Mouse (Mus musculus) kidney, adult 9 months (tissue): ENCODE measurements around the gene Hist3h2ba.

Source experiments
- DNase-seq: peaks from one replicate; pipeline ENCODE4 v3.0.0; 2022

Hist3h2ba gene

DNA sequence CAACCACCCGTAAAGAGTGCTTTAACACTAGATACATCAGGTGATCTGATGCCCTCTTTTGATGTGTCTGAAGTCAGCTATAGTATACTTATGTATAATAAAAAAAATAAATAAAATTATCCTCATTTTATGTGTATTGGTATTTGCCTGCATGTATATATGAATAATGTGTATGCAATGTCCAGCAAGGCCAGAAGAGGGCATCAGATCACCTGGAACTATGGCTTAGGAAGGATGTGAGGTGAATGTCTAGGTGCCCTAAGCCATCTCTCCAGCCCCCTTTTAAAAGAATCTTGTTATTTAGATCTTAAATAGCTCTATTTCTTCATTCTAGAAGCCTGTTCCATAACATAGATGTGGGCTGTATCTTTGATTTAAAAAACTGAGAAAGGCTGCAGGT, 18.6 kb downstream of the Hist3h2ba start:
- peak; percentile 68 for DNase-seq

DNA sequence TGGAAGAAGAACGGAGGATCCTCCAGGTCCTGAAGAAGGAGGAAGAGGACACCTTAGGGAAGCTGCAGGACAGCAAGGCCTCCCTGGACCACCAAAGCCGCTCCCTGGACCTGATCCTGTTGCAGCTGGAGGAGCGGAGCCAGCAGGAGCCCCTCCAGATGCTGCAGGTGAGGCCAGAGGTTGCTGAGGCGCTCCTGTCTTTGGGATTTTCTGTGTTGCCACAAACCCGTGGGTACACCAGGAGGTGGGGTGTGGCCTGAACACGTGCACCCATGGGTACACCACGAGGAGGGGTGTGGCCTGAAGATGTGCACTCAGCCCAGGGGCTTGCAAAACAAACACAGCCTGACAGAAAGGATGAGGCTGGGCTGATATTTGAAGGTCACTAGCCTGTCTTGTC, 19.8 kb downstream of the Hist3h2ba start:
- no peak for DNase-seq

DNA sequence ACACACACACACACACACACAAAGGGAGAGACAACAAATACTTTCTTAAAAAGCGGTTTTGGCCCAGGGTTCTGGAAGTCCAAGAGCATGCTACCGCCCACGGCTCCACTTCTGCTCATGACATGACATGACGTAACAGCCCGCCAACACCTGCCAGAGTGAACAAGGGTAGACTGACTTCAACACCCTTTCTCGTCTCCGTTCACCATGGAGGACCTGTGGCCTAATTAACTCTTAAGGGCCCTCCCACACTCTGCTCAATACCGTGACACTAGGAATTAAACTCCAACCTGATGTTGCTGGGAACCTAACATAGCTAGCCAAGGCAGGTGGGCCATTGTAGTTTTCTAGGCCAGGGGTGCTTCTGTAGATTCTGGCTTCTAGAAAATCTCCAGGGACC, 20.3 kb downstream of the Hist3h2ba start:
- peak; percentile 62 for DNase-seq

DNA sequence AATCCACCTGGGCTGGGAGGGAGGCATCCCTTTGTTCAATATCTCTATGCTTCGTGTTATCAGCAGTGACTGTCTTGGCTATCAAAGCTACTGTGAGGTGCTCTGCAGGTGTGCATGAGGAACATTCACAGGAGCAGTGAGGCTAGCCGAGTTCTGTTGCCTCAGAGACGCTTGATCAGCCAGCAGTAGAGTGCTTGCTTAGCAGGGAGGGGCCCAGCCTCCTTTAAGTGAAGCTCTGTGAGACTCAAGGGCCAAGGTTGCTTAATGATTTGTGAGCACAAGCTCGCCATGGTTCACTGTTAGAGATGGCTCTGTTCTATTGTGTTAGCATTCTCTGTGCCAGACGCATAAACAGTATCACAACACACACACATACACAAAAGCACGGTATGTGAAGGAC, 20.9 kb downstream of the Hist3h2ba start:
- DNase-seq: peak; percentile 82

DNA sequence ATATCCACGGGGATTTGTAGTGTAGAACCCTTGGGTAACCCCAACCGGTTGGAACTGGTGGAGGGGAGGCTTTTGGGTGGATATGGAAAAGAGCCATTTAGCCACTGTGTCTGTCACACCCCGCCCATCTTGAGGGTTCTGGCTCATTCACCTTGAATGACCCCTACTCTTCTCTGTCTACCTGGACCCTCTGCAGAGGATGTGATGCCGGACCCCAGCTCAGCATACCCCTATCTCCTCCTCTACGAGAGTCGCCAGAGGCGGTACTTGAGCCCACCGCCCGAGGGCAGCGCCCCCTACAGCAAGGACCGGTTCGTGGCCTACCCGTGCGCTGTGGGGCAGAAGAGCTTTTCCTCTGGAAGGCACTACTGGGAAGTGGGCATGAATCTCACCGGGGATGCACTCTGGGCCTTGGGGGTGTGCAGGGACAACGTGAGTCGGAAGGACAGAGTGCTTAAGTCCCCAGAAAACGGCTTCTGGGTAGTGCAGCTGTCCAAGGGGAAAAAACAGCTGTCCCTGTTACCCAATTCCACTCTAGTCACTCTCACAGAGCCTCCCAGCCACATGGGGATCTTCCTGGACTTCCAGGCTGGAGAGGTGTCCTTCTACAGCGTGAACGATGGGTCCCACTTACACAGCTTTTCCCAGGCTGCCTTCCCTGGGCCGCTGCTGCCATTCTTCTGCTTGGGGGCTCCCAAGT, 22.3 kb downstream of the Hist3h2ba start:
- no peak for DNase-seq

DNA sequence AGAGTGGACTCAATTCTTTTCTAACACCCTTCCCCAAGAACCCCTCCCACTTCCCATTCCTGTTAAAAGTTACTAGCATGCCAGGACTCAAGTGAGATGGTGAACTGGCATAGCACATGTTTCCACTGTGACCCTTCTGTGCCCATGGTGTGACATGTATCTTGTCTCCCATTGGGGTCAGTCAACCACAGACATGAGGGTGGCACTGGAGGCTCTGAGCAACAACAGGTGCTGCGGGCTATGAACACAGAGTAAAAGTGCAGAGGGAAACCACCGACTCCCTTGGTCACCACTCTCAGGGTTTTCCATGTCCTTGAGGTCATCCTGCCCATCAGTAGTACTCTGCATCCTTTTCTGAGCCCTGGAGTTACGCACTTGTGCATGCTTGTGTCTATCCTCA, 23.1 kb downstream of the Hist3h2ba start:
- no peak for DNase-seq

DNA sequence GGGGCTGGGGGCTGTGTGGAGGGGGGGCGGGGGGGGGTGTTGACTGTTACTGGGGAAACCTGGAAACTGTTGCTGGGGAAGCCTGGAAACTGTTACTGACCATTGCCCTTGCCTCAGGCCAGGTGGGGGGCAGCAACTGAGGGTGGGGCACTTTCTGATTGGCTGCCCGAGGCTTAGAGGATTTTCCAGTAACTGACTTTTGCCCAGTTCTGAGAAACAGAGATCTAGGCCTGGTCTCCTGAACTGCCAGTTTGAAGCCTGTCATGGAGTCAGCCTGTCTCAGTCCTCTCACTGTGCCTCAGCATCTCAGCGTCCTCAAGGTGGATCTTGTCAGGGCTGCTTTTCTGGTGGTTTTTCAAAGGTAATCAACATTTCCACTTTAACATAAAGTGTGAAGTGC, 25.7 kb downstream of the Hist3h2ba start:
- peak; percentile 61 for DNase-seq

DNA sequence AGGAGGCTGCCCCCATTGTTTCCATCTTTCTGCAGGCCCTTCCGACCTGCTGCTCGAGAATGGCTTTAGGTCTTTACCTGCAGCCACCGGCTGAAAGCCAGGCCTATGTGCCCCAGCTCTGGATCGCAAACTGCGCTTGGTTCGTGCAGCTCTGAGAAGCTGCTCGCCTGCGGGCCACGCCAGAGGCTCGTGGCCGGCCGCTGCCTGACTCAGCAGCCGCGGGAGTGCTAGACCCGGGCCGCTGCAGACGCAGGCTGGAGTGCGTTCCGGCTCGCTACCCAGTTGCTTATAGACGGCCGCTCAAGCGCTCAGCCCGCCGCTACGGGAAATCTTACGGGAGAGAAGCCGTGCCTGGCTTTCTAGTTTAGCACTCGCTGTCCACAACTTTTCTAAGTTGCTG, 28.4 kb downstream of the Hist3h2ba start:
- no peak for DNase-seq

DNA sequence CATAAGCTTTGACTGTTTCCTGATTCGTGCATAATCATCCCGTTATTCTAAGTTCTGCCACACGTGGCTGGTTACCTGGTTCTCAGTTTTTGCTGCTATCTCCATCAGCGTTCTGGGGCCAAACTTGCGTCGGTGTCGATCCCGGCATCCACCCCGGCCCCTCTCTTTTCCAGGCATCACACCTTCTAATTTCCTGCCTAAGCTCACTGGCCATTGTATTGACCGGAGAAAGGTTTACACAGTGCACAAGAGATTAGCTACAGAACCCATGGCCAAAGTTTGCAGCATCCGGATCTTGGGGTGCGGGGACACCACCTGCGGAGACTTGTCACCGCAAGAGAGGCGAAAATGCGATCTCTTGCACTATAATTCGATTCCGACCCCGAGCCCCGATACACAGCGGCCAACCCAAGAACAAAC, 28.9 kb downstream of the Hist3h2ba start:
- no peak for DNase-seq

DNA sequence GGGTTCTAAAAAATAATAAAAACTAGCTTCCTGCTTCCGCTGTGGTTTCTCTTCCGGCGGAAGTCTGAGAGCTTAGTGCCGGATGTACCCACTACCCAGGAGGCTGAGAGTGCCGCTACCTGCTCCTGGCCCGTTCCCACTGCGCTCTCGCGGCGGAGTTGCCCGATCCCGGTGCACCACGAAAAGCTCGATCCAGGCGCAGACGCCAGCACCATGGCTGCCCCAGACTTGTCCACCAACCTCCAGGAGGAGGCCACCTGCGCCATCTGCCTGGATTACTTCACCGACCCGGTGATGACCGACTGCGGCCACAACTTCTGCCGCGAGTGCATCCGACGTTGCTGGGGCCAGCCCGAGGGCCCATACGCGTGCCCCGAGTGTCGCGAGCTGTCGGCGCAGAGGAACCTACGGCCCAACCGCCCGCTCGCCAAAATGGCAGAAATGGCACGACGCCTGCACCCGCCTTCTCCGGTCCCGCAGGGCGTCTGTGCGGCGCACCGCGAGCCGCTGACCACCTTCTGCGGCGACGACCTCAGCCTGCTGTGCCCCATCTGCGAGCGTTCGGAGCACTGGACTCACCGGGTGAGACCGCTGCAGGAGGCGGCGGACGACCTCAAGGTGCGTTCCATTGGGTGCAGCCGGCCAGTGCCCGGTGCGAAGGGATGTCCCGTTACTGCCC, 29.4 kb downstream of the Hist3h2ba start, which contains the start of gene Trim11:
Trim11 (plus strand) TSS at position 67 of the 679 bp plus-strand sequence.
- DNase-seq: peak; percentile 72

DNA sequence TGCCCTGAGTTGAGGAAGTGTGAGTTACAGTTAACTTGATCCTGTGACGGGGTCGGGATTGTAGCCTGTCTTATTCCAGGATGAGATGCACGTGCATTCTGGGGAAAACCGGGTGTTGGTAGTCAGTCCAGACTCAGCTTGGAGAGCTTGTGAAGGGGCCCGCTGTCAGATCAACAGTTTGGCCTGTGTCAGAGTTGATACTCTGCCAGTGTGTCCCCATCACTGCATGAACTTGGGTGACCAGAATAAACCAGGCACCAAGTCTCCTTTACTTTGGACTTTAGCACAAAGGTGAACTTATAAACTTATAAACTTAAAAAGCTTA, 29.9 kb downstream of the Hist3h2ba start:
- DNase-seq: peak; percentile 67

DNA sequence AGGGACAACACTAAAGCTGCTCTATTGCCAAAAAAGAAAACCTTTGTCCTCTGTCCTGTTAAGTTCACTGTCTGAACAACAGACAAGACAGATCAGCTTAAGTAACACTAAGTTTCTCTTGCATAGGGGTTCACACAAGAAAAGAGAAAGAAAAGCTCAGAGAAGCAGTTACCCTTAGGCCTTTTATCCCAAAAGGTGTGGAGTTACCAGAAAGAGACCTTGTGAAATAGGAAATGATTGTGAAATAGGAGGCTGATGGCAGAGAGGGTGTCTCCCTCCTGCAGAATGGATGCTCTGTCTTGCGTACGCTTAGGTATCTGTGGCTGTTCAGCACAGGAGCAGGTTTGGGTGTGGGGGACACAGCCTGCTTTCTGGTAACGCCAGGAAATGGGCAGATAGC, 30.5 kb downstream of the Hist3h2ba start:
- peak; percentile 49 for DNase-seq

DNA sequence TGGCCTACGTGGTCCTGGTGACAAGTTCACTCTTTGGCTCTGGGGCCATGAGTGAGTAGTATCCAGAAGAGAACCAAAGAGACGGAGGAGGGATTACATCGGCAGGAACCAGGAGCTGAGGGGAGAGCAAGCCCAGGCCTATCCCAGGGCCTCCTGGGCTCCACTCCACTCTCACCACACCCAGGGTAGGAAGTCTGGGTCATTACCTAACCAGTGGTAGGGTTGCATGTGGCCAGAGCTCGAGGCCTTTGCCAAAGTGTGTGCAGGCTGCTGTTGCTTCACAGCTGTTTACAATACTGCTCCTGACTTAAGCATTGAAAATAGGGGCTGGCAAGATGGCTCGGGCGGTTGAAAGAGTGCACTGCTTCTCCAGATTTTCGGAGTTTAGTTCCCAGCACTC, 30.9 kb downstream of the Hist3h2ba start:
- DNase-seq: peak; percentile 44

DNA sequence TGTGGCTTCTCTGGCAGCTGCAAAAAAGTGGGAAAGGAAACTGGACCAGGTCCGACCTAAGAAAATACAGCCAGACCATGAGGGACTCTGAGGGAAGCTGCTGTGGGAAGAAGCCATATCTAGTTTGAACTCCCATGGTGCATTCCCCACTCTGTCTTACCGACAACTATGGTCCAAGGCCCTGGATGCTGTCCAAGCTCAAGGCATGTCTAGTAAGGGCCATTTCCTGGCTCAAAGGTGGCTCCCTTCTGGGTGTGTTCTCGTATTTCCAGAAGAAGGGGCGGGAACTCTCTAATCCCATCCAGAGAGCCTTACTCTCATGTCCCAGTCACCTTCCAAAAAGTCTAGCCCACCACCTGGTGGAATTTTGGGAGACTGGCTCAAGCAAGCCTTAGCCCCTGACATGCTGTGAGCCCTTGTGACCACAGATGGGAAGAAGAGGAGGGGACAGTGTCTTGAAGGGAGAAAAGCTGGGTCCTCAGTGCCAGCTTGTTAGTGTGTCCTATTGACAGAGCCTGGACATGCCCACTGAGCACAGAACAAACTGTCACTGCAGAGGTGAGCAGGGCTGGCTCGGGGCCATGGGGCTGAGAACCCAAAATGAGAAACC, 31.8 kb downstream of the Hist3h2ba start:
- peak; percentile 83 for DNase-seq

DNA sequence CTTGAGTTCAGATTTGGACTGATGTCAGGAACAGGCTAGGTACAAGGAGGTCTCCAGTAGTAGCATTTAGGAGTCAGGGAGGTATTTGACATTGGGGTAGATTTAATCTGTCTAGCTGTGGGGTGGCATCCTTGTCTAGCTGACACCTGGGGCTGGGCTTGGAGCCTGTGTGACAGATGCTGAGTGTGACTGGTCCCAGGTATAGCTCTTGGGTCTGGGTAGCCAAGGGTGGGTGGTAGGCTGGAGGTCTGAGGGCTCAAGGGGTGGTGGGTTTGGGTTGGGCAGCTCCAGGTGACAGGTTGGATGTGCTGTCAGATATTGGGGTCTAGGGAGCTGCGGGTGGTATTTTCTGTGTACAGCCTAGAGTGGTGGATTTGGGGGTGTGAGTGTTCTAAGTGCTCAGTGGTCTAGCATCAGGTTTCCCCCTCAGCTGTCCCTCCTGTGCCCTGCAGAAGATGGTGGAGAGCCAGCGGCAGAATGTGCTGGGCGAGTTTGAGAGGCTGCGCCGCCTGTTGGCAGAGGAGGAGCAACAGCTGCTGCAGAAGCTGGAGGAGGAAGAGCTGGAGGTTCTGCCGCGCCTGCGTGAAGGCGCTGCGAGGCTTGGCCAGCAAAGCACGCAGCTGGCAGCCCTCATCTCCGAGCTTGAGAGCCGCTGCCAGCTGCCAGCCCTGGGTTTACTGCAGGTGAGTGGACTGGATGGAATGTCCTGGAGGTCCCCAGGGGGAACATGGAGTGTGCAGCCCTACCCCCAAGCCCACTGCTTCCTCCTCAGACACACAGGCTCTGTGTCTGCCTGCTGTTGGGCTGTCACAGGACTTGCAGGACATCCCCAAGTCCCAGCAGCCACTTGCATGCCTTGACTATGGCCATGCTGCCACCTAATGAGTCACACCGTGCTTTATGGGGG, 33.1 kb downstream of the Hist3h2ba start:
- peak; percentile 47 for DNase-seq

DNA sequence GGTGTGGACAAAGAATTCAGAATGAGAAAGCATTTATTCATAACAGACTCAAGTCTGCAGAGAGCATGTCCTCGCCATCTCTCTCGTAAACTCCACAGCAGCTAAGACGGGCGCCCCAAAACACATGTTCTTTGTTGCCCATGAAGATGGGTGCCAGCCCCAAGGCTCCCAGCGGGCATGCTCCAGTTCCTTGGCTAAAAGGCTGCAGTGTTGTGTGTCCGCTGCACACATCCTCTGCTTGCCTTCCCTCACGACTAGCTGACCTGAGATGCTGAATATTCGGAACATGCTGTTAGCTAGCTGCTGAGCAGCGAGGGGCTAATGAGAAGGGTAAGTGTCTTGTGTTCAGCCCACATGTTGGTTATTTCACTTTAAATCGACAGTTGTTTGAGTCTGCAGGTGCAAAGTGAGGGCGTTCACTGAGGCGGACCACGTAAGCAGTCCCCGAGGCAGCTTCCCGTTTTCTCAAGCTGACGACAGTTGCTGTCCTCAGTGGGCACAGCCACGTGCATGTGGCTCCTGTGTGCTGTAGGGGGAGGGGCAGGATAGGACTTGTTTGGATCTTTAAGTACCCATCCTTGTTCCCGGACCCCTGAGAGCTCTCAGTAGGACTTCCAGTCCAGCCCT, 33.9 kb downstream of the Hist3h2ba start:
- no peak for DNase-seq

DNA sequence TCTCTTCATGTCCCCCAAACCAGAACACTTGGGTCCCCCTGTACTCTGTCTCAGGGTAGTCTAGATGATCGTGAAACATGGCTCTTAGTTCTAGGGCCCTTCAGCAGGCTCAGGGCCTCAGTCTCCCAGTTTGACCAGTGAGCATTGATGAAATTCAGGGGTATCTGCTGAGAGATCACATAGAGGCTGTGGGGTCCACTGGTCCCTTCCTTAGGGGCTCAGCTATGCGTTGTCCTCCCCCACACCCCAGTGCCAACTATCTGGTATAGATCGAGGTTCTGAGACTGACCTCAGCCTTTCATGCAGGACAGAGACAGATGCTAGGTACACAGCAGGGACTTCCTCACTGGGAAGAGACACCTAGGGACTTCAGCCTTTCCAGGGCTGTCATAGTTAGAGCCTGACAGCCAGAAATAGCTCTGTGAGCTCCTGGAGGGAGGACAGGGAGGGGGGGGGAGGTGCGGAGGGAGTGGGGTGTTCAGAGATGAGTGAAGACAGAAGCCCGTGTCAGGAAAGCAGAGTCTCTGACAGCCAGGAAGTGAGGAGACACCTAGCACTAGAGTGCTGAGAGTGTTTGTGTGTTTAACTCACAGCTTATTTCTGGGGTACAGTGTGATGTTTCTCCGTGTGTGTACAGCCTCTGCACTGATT, 35.1 kb downstream of the Hist3h2ba start:
- no peak for DNase-seq

DNA sequence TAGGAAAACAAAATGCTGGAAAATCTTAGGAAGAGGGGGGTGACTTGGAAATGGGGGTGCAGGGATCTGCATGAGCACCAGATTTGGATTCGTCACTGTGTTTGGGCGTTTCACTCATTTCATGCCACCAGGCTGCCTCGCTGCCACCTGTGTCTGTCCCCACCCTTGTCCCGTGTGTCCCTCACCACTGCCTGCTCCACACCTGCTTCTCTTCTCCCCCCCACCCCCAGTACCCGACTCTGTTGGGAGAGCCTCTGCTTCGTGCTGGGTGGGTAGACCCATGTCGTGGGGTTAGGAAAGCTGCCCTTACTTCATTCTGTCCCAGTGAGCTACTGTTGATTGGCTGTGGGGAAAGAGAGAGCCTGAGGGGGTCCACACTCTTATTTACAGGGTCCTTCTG, 35.9 kb downstream of the Hist3h2ba start:
- no peak for DNase-seq

DNA sequence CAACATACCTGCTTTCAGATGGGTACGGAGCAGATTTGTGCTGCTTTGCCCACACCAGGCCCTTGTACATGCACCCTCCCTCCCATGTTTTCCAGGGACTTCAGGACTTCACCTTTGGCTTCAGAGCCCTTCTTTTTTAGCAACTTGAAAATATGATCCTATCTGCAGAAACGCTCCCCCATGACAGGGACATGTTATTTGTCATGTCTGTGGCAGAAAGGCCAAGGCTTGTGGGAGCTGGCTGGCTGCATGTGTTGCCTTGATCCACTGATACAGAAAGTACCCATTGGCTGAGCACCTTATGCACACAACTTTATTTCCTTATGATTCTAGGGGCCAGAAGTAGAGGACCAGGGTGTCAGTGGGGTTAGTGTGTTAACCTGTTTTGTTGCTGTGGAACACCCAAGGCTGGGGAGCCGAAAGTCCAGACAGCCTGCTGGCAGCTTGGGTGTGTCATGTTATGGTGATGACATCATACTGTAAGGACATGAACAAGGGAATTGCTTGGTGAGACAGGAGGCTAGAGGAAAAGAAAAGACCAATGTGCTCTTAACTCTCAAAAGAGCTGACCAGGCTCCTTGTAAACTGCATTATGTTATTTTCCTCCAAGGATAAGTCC, 36.7 kb downstream of the Hist3h2ba start:
- DNase-seq: no peak

DNA sequence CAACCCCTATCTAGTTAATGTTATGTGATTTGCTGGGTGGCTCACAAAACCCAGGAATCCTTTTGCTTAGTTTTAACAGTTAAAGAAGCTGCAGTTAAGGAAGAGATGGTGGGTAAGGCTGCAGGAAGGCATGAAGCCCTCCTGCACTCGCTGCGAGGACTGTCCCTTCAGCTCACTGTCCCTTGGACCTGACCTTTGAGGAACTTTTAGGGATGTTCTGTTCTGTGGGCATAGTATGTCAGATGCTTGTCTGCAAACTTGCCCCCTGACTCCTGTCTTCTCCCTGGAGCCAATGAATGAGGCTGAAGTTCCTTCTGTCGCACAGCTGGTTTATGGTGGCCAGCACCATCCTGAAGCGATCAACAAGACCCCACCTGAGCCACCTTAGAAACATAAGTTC, 40.4 kb downstream of the Hist3h2ba start:
- DNase-seq: no peak

DNA sequence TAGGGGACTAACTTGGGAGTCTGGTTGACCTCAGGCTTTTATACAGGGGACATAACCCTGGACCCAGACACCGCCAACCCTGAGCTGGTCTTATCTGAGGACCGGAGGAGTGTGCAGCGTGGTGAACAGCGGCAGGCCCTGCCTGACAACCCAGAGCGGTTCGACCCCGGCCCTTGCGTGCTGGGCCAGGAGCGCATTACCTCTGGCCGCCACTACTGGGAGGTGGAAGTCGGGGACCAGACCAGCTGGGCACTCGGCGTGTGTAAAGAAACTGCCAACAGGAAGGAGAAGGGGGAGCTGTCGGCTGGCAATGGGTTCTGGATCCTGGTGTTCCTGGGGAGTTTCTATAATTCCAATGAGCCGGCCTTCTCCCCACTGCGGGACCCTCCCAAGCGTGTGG, 41.4 kb downstream of the Hist3h2ba start:
- no peak for DNase-seq

DNA sequence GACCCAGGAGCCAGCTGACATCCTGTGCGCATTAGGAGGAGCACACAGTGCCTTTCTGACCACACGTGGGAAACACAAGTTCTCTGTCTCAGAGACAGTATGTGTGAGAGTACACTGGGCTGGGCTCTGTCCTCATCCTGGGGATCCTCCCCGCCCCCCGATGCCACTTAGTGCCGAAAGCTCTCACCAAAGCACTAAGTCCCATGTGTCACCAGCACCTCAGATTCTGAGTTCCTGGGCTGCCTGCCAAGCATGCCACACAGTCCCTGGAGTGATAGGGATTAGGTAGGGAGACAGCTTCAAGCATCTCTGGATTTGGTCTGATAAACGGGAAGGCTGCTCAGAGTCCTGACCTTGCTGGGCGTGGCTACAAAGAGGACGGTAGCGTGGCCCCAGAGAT, 42.1 kb downstream of the Hist3h2ba start:
- no peak for DNase-seq
